Mouse (Mus musculus): ENCODE results near the gene Xylt1.

Xylt1 gene

DNA sequence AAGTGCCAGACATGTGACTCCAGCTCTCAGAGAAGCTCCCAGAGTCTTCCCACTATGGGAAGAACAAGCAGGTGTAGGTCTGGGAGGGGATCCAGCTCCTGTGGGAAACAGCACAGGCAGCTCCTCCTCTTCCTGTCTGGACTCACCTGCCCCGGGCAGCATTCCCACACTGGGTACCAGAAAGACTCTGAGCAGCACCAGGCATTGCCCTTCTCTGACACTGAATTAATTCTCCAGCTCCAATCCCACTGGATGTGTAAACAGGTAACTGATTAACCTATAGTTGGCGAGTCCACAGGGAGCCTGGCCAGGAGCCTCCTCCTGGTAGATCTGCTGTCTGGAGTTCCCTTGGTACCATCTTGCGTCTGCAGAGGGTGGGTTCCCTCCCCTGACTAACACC is 248.0 kb downstream of the Xylt1 start:
- no peak for DNase-seq

DNA sequence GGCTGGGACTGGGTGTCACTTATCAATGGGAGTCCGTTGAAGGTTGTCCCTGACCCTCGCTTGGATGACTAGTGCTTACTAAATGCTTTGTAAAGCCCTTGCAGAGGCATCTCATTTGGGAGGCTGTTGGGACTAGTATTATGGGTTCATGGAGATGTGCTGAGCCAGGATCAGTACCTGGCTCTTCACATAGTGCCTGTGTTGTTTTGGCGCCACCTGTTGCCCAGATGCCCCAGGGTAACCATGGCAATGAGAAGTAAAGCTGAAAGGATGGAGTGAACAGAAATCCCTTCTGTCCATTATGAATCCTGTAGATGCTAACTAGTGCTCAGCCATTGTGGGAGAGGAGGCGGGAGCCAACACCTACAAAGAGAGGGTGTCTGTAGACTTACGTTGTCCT is 249.9 kb downstream of the Xylt1 start:
- peak; percentile 60 for DNase-seq

DNA sequence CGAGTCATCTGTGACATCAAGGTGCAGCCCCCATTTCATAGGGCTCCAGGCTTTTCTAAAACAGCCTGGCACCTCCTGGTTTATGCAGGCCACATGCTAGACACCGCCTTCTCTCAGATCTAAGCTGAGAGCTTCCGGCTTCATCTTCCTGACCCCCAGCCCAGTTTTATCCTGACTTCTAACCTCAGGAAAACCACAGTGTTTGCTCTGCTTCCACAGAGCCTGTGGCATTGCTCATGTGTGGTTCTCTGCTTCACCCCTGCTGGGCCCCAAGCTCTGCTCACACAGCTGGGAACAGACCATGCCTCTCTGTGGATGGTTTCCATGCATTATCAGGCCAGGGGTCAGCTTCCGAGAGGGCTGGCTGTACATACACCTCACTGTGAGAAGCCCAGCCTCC is 254.8 kb downstream of the Xylt1 start:
- no peak for DNase-seq

DNA sequence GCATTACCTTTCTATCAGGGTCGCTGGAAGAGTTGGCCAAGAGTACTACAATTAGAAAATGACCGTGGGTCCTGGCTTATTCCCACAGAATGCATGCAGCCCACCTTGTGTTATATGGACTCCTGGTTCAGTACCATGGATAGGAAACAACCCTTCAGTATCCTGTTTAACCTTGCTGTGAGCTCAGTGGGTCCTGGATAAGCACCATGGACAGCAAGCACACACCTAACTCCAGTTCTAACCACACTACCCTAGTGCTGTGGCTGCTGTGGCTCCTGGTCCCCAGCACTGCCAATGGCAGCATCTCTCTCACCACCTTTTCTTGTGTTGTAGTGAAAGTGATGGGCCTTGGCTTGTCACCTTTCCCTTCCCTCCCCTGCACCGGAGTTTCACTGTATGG is 255.9 kb downstream of the Xylt1 start:
- no peak for DNase-seq

DNA sequence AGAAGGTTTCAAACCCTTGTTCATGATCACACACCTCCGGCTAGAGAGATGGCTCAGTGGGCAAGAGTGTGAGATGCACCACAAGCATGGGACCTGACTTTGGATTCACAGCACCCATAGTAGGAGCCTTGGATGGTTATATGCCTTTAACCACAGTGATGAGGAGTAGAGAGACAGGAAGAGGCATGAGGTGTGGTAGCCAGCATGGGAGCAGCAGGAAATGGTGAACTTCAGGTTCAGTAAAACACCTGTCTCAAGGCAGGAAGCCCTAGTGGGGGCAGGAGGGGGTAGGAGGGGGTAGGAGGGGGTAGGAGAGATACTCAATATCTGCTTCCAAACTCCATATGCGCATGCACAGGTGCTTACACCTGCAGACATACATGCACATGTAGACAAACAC is 257.2 kb downstream of the Xylt1 start:
- DNase-seq, result no peak

DNA sequence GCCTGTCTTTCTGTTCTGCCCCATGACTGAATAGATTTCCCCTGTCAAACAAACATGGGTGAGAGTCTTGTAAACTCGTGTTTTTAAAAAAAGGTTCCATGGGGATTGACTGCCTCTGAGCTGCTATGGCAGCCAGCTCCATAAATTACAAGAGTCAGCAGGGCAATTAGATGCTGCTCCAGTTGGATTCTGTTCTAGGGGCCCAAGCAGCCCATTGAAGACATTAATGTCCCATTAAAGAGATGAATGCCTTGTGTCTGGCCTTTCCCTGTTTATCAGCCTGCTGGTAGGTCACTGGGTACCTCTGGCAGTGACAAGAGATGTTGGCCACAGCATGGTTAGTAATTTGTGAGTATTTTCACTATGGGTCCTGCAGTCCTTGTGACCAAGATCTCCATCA is 271.9 kb downstream of the Xylt1 start:
- no peak for DNase-seq

DNA sequence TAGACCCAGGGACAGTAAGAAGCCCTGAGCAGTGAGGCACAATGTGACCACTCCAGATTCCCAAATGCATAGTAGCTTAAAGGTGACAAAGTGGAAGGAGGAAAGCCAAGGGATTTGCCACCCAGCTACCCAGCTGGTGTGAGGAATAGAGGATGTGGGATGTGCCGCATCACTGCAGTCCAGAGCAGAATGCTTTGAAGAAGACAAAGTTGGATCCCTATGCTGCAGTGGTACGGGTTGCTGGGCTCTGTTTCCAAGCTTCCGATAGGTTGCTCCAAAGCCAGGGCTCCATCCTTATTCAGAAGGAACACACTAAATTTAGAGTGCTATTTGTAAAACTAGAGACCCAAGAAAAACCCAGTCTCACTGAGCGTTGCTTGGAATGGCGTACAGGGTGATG is 275.0 kb downstream of the Xylt1 start:
- no peak for DNase-seq

DNA sequence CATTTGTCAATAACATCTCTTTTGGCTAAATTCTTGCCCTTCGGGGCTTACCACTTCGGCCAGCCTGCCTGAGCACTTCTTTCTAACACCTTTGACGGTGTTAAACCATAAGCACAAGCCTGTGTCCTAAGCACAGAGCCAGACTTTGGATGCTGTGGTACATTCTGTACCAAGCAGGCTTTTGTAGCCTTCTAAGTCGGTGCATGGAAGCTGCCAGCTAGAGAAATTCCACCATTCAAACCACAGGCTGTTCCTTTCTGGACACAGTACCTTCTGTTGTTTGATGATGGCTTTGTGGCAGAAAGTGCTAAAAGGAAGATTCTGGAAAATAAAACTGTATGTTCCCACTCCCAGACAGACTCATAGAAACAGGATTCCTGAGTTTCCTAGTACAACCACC is 277.4 kb downstream of the Xylt1 start:
- DNase-seq, result no peak

DNA sequence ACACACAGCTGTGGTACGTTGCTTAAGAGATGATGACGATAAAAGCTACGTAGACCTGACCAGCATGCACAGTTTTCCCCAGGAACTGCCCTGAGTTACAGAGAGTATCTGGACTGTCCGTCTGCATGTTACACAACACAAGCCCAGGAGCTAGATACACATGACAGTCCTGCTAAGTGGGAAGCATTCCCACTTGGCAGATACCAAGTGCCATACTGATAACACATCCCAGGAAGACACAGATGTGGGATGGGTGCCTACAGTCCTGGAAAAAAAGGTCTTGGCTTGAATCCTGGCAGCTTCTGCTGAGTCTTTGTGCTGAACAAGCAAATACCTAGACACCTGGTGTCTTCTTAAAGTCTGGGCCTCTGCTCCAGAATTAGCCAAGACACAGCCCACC is 278.0 kb downstream of the Xylt1 start:
- no peak for DNase-seq

DNA sequence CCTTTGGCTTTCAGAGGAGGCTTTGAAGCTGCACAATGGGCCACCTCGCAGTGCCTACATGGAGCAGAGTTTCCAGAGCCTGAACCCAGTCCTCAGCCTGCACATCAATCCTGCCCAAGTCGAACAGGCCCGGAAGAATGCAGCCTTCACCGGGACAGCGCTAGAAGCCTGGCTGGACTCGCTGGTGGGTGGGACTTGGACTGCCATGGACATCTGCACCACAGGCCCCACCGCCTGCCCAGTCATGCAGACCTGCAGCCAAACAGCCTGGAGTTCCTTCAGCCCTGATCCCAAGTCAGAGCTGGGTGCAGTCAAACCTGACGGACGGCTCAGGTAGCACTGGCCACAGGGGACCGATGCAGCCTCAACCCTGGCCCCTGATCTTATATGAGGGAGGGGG is 286.5 kb downstream of the Xylt1 start:
- DNase-seq, result no peak

DNA sequence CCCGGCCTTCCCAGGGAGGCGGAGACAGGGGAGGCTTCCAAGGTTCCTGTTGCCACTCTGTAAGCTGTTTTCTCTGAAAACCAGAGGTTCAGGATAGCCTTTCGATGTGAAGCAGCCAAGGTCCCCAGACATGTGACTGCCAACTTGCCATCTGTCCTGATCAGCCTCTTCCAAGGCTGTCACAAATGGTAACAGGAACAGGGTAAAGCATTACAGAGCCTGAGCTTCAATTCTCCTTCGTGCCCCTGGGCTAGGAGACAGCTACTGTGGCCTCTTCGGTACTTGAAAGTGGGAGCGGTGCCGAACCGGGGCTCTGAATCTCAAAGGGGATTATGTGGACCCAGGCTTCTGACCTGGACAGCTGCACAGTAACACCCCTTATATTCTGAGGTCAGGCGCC is 287.4 kb downstream of the Xylt1 start:
- DNase-seq, result no peak

DNA sequence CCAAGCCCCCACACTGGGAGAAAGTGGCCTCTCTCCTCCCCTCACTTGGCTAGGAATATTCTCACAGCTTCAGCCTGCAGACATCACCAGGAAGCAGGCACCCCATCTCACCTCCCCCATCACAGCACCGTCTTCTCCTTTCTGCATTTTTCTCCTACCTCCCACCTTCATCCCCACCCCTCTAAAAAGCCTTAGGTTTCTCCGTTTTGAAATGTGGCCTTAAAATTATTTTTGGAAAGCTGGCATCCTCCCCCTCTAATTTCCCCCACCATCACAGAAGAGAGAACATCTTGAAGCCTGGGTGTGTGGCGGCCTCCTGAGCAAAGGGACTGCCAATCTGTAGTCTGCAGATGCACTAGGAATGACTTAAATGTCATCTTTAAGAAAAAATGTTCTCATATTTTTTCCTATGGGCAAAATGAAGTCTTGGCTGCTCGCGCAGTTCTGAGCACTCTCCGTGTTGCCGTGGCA is 291.4 kb downstream of the Xylt1 start:
- no peak for DNase-seq

DNA sequence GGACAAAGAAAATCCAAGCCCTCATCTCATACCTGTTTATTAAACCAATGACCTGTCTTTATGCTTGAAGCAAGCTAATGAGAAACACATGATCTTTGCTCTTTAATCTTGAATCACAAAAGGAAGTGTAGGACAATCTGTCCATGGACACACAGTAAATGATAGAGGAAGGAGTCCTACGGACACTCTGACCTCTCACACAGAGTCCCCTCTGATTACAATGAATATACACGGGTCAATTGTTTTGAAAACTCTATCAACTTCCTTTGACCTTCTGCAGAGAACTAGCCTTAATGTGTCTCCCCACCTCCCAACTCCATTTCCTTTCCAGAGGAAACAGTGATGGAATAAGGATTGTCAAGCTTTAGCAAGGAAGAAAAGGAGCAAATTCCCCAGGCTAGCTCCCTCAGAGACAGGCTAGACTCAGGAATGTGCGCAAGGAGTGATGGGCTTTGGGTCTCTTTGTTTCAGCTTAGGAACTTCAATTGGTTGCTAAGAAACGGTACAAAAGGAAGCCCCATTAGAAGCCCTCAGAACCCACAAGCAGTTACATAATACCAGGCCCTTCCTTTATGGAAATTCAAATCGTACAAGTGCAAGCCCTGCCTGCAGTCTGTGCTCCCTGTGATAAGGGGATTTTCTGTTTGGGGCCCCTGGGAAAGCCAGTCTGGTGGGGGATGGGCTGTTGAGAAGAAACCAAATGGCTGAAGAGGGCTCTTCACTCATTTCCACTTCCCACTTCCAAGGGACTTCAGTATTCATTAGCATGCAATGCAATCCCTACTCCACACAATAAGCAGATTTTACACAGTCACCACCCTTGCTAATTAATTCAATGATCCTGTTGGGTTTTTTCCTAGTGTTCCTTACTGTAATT is 305.6 kb downstream of the Xylt1 start:
- no peak for DNase-seq

DNA sequence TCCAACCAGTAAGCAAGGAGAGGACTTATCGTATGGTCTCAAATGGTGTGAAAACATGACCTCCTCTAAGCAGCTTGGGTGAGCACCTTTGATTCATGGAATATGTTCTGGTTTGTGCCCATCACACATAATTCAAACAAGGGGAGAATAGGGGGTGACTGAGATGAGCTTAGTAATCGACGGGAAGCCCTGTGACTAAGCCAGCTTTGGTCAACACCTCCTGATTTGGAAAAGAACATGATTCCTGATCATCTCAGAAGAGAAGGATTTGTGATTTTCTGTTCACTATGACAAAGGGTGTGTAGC is 306.2 kb downstream of the Xylt1 start:
- DNase-seq, result no peak

DNA sequence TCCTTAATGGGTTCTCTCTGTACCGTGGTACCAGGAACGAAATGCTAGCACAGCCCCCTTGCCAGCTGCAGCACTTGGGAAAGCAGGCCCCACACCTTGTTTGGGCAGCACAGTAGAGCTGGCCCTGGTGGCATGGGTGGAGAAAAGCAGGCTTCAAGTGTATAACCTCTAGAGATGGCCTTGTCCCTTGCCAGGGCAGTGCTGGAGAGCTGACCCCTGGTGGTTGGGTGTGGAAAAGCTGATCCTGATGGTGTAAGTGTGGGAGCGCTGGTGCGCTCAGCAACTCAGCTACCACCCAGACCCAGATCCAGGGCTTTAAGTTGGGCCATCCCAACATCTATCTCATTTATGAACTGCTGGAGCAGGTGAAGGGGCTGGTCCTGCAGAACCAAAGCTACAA is 314.8 kb downstream of the Xylt1 start:
- peak; percentile 3 for DNase-seq

DNA sequence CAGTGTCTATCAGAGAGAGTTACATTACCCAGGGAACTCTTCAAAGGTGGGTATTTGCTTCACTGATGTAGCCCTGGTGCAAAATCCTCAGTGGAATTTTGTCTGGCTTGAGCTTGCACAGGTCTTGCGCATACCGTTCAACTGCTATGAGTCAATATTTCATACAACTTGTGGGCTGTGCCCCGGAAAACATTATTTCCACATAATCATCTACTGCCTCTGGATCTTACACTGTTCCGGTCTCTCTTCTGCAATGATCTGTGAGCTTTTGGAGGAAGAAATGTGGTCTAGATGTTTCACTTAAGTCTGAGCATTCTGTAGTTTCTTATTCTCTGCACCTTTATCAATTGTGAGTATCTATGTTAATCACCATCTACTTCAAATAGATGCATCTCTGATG is 316.9 kb downstream of the Xylt1 start:
- no peak for DNase-seq

DNA sequence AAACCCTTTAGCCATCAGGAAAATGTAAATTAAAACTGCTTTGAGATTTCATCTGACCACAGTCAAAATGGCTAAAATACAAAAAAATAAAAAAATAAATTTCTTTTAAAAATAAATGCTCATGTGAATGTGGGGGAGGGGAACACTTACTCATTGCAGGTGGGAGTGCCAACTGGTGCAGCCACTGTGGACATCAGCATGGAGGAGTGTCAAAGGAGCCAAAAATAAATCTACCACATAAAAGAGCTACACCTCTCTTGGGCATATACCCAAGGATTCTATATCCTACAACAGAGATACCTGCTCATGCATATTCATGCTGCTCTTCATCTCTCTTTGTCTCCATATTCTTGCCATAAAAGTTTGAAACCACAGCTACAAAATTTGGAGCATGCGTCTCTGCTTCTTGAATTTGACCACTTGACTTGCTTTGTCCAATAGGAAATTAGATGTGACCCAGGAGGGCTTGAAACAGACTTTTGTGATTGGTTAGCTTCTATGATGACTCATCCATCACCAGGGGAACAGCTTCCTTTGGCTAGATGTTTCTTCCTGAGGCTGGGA is 317.9 kb downstream of the Xylt1 start:
- no peak for DNase-seq

DNA sequence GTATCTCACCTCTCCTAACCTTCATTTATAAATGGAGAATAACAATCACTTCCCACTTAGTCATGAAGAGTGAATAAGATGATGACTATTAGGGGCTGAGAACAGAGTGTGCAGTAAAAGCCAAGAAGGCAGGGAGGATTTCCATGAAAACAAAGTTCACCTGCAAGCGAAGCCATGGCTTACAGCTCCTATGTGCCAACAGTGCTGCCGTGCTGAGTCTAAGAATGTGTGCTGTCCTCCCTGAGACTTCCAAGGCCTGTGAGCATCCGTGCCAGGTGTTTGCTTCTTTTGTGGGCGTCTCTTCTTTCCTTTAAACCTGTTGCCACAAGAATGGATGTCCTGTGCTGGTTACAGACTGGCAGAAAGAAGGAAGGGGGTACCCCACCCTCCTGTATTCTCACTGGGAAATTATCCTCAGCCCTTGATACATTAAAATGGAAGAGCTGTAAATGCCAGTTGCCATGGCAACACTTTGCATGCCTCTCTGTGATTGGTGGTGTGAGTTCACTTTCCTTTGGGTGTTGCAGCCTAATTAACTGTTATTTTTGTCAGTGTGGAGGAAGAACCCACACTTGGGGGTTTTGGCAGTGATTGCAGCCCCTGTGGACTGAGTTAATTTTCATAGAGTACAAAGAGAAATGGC is 318.7 kb downstream of the Xylt1 start:
- DNase-seq, result no peak

DNA sequence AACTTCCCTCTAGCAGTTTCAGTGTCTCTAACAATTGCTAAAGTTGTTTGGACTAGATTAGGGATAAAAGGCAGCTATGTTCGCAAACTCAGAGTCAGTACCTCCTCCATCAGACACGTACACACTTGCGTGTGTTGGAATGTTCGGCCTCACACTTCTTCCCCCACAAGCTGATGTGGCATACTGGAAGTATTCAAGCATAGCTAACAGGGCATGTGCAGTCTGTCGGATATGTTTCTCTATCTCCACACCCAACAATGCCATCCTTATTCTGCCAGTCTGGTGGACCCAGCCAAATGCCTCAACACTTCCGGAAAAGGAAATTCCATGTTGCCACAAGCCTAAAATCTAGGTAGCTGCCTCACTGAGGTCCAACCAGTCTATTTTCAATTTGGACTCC is 319.3 kb downstream of the Xylt1 start:
- no peak for DNase-seq

DNA sequence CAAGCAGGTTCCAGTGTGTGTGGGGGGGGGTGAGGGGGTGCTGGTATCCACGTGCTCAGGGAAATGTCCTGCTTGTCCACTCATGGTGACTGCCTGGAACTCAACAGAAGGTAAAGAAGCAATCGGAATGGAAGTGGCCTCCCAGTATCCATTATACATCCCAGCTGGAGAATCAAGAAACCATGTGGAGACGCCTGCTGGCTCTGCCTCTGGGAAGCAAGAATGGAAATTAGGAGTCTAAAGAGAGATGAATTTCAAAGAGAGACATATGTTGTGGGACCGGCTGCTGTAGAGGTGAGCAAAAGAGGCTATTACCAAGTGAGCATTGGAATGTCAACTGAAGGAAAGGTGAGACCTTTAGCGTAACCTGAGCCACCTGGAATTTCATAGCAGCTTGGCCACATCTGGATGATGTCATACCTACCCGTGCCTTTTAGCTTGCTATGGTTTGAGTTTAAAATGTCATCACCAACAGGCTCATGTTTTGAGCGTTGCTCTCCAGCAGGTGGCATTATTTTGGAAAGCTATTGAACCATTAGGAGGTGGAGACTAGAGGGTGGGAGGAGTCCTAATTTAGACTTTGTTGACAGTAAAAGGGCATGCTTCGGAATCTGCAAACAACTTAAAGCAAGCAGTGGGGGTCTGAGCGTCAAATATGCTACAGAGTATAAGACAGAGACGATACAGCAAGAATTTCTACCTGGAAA is 329.3 kb downstream of the Xylt1 start:
- DNase-seq, result no peak

DNA sequence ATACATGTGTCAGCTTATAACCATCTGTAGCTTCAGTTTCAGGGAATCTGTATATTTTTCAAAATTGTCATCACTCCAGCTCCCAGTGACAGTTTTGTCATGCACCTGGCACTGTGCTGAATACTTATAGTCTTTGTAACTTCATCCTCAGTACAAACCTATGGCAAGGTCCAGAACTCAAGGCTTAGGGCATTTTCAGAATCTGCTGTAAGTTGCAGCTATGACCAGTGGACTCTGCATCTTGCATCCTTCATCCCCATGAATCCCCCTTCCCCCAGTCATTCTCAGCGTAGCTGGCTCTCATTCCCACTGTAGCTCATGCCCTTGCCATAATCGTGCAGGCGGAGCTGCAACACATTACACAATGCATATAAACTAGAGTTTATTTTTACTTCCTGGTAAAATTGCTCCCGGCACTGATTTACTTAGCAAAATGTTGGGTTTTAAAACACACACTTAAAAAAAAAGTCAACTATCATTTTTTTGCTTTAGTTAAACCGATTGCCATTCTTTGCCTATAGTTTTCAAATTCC is 336.2 kb downstream of the Xylt1 start:
- DNase-seq, result no peak

DNA sequence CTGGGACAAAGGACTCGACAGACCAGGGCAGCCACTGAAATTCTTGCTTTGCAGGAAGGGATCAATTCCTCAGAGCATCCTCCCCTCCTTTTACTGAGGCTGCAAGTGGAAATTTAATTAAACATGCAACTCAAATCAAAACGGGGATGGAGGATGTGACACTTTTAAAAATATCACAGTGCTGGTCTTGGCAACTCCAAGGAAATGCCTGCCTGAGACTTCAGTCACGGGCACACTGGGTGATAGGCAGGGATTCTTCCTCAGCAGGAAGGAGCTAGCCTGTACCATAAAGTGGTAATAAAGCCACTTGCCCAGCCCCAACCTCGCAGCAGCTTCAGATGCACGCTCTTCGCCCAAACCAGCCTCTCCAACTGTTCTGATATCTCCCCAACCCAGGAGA is 339.6 kb downstream of the Xylt1 start:
- DNase-seq, result no peak
